Mouse (Mus musculus): ENCODE measurements at regions not wholly inside any gene's neighbourhood (a gene's known extent, or its start where the extent isn't known, plus 50 kb on each side); places are given as distances from the start of the nearest gene placed in this dataset.
A peak's percentile ranks its signal among the peaks of the same experiment; 100 is the strongest.

- peak; percentile 63 for DNase-seq (ENCODE audit: low read depth, low spot score)
Observed at GRCm38 (mm10) chr9:112014796-112015195, 220.9 kb downstream of the Arpp21 start.

DNA sequence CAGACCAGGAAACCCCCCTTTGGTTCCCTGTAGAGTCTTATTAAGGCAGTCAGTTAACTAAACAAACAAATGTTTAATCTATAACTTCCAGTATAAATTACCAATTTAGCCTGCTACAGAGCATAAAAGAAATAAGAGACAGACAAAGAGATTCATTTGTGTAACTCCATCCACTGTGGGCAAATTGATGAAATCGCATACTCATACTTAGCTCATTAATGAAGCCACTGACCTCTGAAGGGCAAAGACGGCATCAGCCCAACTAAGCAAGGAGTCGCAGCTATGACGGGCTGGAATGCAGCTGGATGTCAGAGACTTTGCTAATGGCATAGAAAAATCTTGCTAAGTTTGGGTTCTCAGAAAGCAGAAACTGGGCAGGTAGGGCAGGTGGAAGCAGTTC, 241.3 kb downstream of the Arpp21 start:
- no peak for DNase-seq (ENCODE audit: low read depth, low spot score)

DNA sequence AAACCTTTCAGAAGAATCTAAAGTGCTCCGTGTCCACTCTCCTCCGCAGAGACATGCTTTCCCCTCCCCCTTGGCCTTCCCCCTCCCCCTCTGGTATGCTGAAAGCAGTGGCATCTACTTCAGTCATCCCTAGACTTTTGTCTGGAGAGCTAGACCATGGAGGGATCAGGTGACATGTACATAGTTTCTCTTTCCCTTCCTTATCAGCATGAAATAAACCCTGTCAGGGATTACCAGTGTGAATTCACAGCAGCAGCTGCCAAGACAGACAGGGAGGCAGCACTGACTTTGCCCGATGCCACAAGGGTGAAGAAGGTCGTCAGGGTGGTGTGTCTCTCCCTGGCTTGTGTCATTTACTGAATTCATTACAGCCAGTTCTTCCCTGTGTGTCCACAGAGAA, 241.9 kb downstream of the Arpp21 start:
- no peak for DNase-seq (ENCODE audit: low read depth, low spot score)

DNA sequence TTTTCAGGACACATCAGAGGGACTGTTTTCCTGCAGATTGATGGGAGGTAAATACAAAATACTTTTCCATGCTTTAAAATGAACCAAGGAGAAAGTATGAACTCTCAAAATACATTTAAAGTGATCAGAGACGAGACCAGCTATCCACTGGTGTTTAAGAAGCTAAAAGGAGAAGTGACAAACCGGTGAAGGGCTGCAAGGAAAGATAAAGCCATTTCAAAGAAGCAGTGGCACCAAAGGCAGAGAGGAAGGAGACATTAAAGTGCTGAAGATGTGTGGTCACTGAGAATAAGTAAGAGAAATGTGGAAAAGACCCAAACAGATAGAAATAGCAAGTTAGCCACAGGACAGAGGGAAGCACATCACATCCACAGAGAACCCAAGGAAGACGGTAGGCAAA, 245.7 kb downstream of the Arpp21 start:
- DNase-seq (ENCODE audit: low read depth, low spot score) = no peak

GRCm38 (mm10) chr9:111963405-111964037, 272.2 kb downstream of the Arpp21 start:
- no peak for DNase-seq (ENCODE audit: low read depth, low spot score)

DNA sequence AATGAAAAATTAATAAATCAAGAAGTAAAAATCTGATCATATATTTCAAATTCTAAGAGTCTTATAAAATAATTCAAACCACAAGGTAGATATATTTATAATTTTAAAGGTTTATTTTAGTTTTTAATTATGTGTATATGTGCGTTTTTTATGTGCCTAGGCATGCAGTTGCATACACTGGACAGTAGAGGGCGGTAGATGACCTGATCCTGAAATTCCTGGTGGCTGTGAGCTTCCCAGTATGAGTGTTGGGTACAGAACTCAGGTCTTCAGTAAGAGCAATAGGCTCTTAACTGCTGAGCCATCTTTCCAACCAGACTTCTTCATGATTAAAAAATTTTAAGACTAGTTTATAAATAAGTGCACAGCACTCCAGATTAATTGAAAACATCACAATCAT, 267.7 kb upstream of the Stac start:
- DNase-seq (ENCODE audit: low read depth, low spot score) = peak; percentile 55

GRCm38 (mm10) chr9:111939271-111940067, 249.3 kb upstream of the Stac start:
- DNase-seq (ENCODE audit: low read depth, low spot score) = peak; percentile 46

GRCm38 (mm10) chr9:111932455-111932854, 242.3 kb upstream of the Stac start:
- DNase-seq (ENCODE audit: low read depth, low spot score) = peak; percentile 54

- DNase-seq (ENCODE audit: low read depth, low spot score) = peak; percentile 80
Observed at GRCm38 (mm10) chr9:111918275-111918940, 228.3 kb upstream of the Stac start.

GRCm38 (mm10) chr9:111916684-111917535, 226.8 kb upstream of the Stac start:
- peak; percentile 89 for DNase-seq (ENCODE audit: low read depth, low spot score)

- peak; percentile 50 for DNase-seq (ENCODE audit: low read depth, low spot score)
Observed at GRCm38 (mm10) chr9:111908806-111909205, 218.7 kb upstream of the Stac start.

GRCm38 (mm10) chr9:111900196-111900595, 210.0 kb upstream of the Stac start:
- no peak for DNase-seq (ENCODE audit: low read depth, low spot score)

- DNase-seq (ENCODE audit: low read depth, low spot score) = no peak
Observed at GRCm38 (mm10) chr9:111897626-111898025, 207.5 kb upstream of the Stac start.

DNA sequence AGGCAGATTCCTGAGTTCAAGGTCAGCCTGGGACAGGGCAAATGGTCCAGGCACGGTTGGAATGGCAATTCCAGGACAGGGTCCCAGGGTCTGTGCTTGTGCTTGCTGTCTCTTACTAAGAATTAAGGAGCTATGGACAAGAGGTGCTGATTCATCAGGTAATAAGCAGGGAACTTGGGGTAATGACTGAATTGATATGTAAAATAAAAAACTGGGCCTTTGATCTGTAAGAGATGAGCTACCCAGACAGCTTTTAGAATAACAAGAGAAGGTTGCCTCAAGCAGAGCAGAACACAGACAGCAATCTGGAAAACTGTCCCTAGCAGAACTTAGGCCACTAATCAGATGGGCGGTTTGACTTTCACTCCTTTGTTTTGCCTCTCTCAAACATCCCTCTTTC, 189.6 kb upstream of the Stac start:
- no peak for DNase-seq (ENCODE audit: low read depth, low spot score)

- no peak for DNase-seq (ENCODE audit: low read depth, low spot score)
Observed at GRCm38 (mm10) chr9:111876846-111877245, 186.7 kb upstream of the Stac start.

DNA sequence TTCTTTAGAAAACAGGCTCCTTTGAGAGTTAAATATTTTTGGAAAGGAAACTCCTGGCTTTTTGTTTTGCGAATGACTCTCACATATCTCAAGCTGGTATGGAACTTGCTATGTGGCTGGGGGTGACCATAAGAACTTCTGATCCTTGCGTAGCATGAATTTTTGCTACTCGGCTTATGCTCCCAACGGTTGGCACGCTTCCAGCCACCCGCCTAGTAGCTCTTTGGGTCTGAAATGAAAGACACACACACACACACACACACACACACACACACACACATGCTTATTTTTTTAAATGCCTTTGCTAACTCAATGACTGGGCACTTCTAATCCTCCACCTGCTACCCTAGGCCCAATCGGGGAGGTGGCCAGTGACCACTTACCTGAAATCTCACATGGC, 180.3 kb upstream of the Stac start:
- no peak for DNase-seq (ENCODE audit: low read depth, low spot score)

DNA sequence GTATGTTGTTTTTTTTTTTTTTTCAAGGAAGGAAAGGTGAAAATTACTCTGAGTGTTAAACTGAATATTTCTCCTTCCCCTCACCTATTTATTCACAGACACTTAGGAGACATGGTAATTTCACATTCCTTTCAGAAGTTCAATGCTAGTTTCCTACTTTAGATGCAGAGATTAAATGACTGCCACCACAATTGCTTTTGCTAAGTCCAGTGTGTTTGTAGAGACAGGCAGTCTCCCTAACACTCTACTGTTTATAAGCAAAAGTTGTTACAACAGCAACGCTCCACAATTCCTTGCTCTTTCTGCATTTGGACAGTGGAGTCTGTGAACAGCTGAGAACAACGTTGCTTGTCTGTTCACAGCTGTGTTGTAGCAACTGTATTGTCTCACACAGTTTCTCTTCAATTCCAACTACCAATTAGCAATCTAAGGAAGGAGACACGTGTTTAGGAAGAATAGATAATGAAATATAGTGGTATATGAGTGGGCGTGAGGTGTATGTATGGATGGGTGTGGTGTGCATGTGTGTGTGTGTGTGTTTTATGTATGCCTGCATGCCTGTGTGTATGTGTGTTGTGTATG, 179.7 kb upstream of the Stac start:
- no peak for DNase-seq (ENCODE audit: low read depth, low spot score)

- DNase-seq (ENCODE audit: low read depth, low spot score) = no peak
Observed at GRCm38 (mm10) chr9:111858051-111858450, 167.9 kb upstream of the Stac start.

DNA sequence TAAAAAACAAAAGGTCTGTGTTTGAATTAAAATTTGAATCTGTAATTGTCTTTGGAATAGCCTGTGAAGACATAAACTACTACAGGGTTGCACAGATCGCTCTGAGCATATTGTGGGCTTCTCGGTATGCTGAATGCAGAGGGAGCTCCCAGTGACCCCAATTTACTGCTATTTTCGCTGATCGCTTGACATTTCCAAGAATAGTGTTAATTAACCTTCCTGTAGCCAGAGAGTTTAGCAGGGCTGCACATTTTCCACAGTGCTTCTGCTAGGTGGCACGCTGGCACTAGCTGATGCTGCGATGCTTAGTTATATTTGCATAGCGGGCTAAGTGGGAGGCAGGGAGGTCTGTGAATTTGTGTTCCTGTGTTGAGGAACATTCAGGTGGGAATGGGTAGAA, 164.8 kb upstream of the Stac start:
- no peak for DNase-seq (ENCODE audit: low read depth, low spot score)

- DNase-seq (ENCODE audit: low read depth, low spot score) = no peak
Observed at GRCm38 (mm10) chr9:111846366-111846765, 156.2 kb upstream of the Stac start.

GRCm38 (mm10) chr9:111841151-111841550, 151.0 kb upstream of the Stac start:
- DNase-seq (ENCODE audit: low read depth, low spot score) = no peak
